Comparison of ENCODE assay signal across 23 mouse cellular contexts in genomic region chr11:86939503-86939902, GRCm38 (mm10). TPM values are rescaled to one million over a fixed set of nuclear protein-coding genes. Genes with fewer than 3 reads are reported as not detected.
DNase-seq lines count a peak whose midpoint lies in the region; ATAC-seq and TF ChIP-seq lines count a peak whose summit lies in the region.
"Had no signal": no experiment of that assay in that cellular context is flagged by ENCODE, and none has a peak within 500 bp of the region (broad histone marks: within the 10 kb centered on the region; RNA-seq: fewer than 3 reads in every experiment).

No protein-coding gene starts in this region.

- TF ChIP-seq POLR2A in heart, adult 2 months (IDR thresholded peaks at IDR 0.05; ENCODE audit: insufficient read depth, low read depth, low read length), result no peak

- no peak overlapping the region for H3K9ac ChIP-seq in heart, embryonic 13.5 days
- no peak overlapping the region for H3K9ac ChIP-seq in heart, adult 2 months (ENCODE audit: low read depth, low read length)
- H3K9ac ChIP-seq: embryonic facial prominence, embryonic 12.5 days; forebrain, embryonic 13.5 days; forebrain, embryonic 15.5 days had no signal

- no peak overlapping the region for H3K4me3 ChIP-seq in heart, embryonic 13.5 days
- no peak overlapping the region for H3K4me3 ChIP-seq in heart, adult 2 months
- H3K4me3 ChIP-seq: embryonic facial prominence, embryonic 10.5 days; embryonic facial prominence, embryonic 12.5 days; forebrain, embryonic 13.5 days; forebrain, embryonic 15.5 days had no signal

- no peak for DNase-seq in frontal cortex, postnatal 14 days (ENCODE audit: low spot score in 2 of 2)
- no peak for DNase-seq in heart, adult 2 months
- peak; percentile 48 to 63 for DNase-seq in left cerebral cortex, adult 18-20 months (ENCODE audit: low spot score in 2 of 2)
- no peak for DNase-seq in left cerebral cortex, adult 8-10 months (ENCODE audit: low spot score in 2 of 2)
- DNase-seq in brain, adult 2 months (ENCODE audit: low read depth, low spot score), result peak; percentile 61
- DNase-seq: adrenal gland, adult 2 months; adrenal gland, postnatal 10 days; adrenal gland, postnatal 25 days; B cell, adult 2 months; cerebellum, adult 11-12 months; cerebellum, adult 2 months; cerebellum, adult 9-10 months; cerebellum, postnatal 10 days; cerebellum, postnatal 25 days had no signal

- WGBS in heart, embryonic 13.5 days, result 51% methylated on average over 6 of the region's 6 CpGs
- 35% methylated on average over 6 of the region's 6 CpGs for WGBS in heart, adult 2 months

- no peak for TF ChIP-seq CTCF in heart, adult 2 months (IDR thresholded peaks at IDR 0.05)

- peaks cover 66% of the 10 kb centered on the region for H3K36me3 ChIP-seq in heart, embryonic 13.5 days
- peaks cover 6% of the 10 kb centered on the region for H3K36me3 ChIP-seq in heart, adult 2 months (ENCODE audit: control insufficient read depth, insufficient read depth, low read length)
- H3K36me3 ChIP-seq: forebrain, embryonic 15.5 days; G1E had no signal

- H3K4me1 ChIP-seq in heart, embryonic 13.5 days, result peaks cover 52% of the 10 kb centered on the region
- H3K4me1 ChIP-seq in heart, adult 2 months (ENCODE audit: control insufficient read depth, insufficient read depth, low read length), result peaks cover 2% of the 10 kb centered on the region
- H3K4me1 ChIP-seq: embryonic facial prominence, embryonic 12.5 days; forebrain, embryonic 13.5 days; forebrain, embryonic 15.5 days had no signal

- intact Hi-C loops in heart, adult 2 months (cut with DNase I), result no loop called here

- no peak for TF ChIP-seq EP300 in heart, adult 2 months (IDR thresholded peaks at IDR 0.05; ENCODE audit: insufficient read depth, low read depth, low read length)

- no peaks in the 10 kb centered on the region for H3K9me3 ChIP-seq in heart, embryonic 13.5 days
- H3K9me3 ChIP-seq: embryonic facial prominence, embryonic 10.5 days; embryonic facial prominence, embryonic 12.5 days; forebrain, embryonic 13.5 days; forebrain, embryonic 15.5 days; G1E had no signal

- no peaks in the 10 kb centered on the region for H3K27me3 ChIP-seq in heart, embryonic 13.5 days (replicated peaks)
- no peaks in the 10 kb centered on the region for H3K27me3 ChIP-seq in heart, adult 2 months (ENCODE audit: control insufficient read depth, insufficient read depth, low read length)
- H3K27me3 ChIP-seq: CH12.LX; embryonic facial prominence, embryonic 12.5 days; forebrain, embryonic 13.5 days; forebrain, embryonic 15.5 days had no signal

- no peak overlapping the region for H3K4me2 ChIP-seq in heart, embryonic 13.5 days
- H3K4me2 ChIP-seq: embryonic facial prominence, embryonic 12.5 days; forebrain, embryonic 13.5 days; forebrain, embryonic 15.5 days had no signal

- H3K27ac ChIP-seq in heart, embryonic 13.5 days (replicated peaks), result peak overlapping the region; percentile 42; the same call in 1 of the 2 replicates
- no peak overlapping the region for H3K27ac ChIP-seq in heart, adult 2 months
- H3K27ac ChIP-seq: embryonic facial prominence, embryonic 10.5 days; embryonic facial prominence, embryonic 12.5 days; forebrain, embryonic 13.5 days; forebrain, embryonic 15.5 days had no signal

- peak; percentile 51 for ATAC-seq in frontal cortex, adult (ENCODE audit: low TSS enrichment)
- ATAC-seq in heart, embryonic 13.5 days (ENCODE audit: extremely low read depth, insufficient number of reproducible peaks, low FRiP score, low TSS enrichment), result no peak
- ATAC-seq: CD4-positive, CD25-positive, alpha-beta regulatory T cell, adult 4 months; forebrain, embryonic 13.5 days; forebrain, embryonic 15.5 days had no signal

- no peaks in the 10 kb centered on the region for H3K79me2 ChIP-seq in heart, adult 2 months (replicated peaks; ENCODE audit: control insufficient read depth, insufficient read depth, low read length)

RNA-seq across cellular contexts. Expression of gene Ypel2, which starts 54.0 kb away (rescaled TPM):
- 18.1 and 20.0 TPM in 2 replicates for polyA plus RNA-seq in heart, embryonic 13.5 days (2015; fragmentation: Nextera tagmentation; extraction: Ambion mirVana)
- total RNA-seq in heart, adult 2 months (2021), result 10 to 100 TPM; 11.6 to 26.3 TPM
- 7.9 and 12.2 TPM in 2 replicates for polyA plus RNA-seq in heart, adult 2 months (2012; rRNA removed)
- total RNA-seq in left cerebral cortex, adult 18-20 months (2021), result 10 to 100 TPM; 46.1 to 46.4 TPM
- 10 to 100 TPM; 44.2 to 53.3 (median 48.8) TPM for total RNA-seq in left cerebral cortex, adult 8-10 months (2022)

Comparison
In these comparisons a context has a peak if more than half of its experiments do, and no peak if none do; other contexts are left out.
1. DNase-seq: peak in left cerebral cortex, adult 18-20 months (2 of 2) and brain, adult 2 months (single experiment); none in frontal cortex, postnatal 14 days (0 of 2), heart, adult 2 months (0 of 2) and left cerebral cortex, adult 8-10 months (0 of 2).